Mouse (Mus musculus): Measurements from ENCODE around the gene Srd5a1.

GRCm38 (mm10) chr13:69542571-69543352 is 68.5 kb downstream of the Srd5a1 start:
- TF ChIP-seq CTCF (IDR thresholded peaks at IDR 0.05; ENCODE audit: control insufficient read depth, insufficient read depth, insufficient read length) (no peak), MYOD1 (IDR thresholded peaks at IDR 0.05; ENCODE audit: control insufficient read depth, insufficient read length, low read depth) (no peak)
